Mouse (Mus musculus) liver, adult 2 months (tissue): ENCODE data around the gene Crim1. TPM values are rescaled to one million over a fixed set of nuclear protein-coding genes. Genes with fewer than 3 reads are reported as not detected.

Experiments used
- DNase-seq: peaks from one replicate; pipeline ENCODE4 v3.0.0-alpha.2; 2011; ENCODE audit warnings: low read depth, low spot score; ENCODE audit errors: extremely low read depth
- H3K27ac ChIP-seq: fragments of 200-500 bp; replicated peaks from 2 replicates; pipeline ENCODE4 v1.5.1; 2012; ENCODE audit warnings: low read depth, mild to moderate bottlenecking, control low read depth, inconsistent platforms, low read length; ENCODE audit not compliant: insufficient read depth
- H3K27me3 ChIP-seq: fragments of 200-500 bp; 2 replicates; pipeline ENCODE4 v1.6.1; 2012; ENCODE audit warnings: mild to moderate bottlenecking, moderate library complexity, low read length, inconsistent platforms; ENCODE audit not compliant: control insufficient read depth, insufficient read depth
- H3K36me3 ChIP-seq: fragments of 200-500 bp; 2 replicates; pipeline ENCODE4 v1.6.1; 2012; ENCODE audit warnings: low read length, inconsistent platforms; ENCODE audit not compliant: control insufficient read depth, insufficient read depth
- H3K4me1 ChIP-seq: fragments of 200-500 bp; 2 replicates; pipeline ENCODE4 v1.6.1; 2011; ENCODE audit warnings: low read length; ENCODE audit not compliant: control insufficient read depth, insufficient read depth
- H3K4me3 ChIP-seq: fragments of 200-500 bp; 2 replicates; pipeline ENCODE4 v1.5.1; 2011; ENCODE audit warnings: low read depth, mild to moderate bottlenecking, control low read depth, low read length, moderate library complexity; ENCODE audit not compliant: insufficient read depth
- H3K79me2 ChIP-seq: fragments of 200-500 bp; 2 replicates; pipeline ENCODE4 v1.6.1; 2012; ENCODE audit warnings: inconsistent platforms, mild to moderate bottlenecking, low read length, moderate library complexity; ENCODE audit not compliant: control insufficient read depth, insufficient read depth
- H3K9ac ChIP-seq: fragments of 200-500 bp; 2 replicates; pipeline ENCODE4 v1.6.1; 2012; ENCODE audit warnings: low read depth, mild to moderate bottlenecking, control low read depth, inconsistent platforms, low read length
- CTCF ChIP-seq: fragments of 200-500 bp; IDR thresholded peaks from 2 replicates; pipeline ENCODE4 v1.5.1; 2011; ENCODE audit warnings: low read depth, low read length, control low read depth
- POLR2A ChIP-seq: fragments of 200-500 bp; IDR thresholded peaks from 2 replicates; pipeline ENCODE4 v1.6.1; 2011; ENCODE audit warnings: low read length, control low read depth; ENCODE audit not compliant: insufficient read depth; ENCODE audit errors: extremely low read depth
- WGBS: fragments of 180-500 bp; shearing (Covaris S2); methylation state at CpG from one replicate; pipeline ENCODE4 v1.1.7; 2018; 5-methylcytosine and 5-hydroxymethylcytosine counted together
- polyA plus RNA-seq: library from polyadenylated mRNA; depleted of rRNA; stranded (reverse); fragments of >200 nt; gene quantifications from 2 replicates; pipeline ENCODE4 v1.2.3, GENCODE M21; 2012
- total RNA-seq: library from RNA; depleted of rRNA; stranded (reverse); fragments of >200 nt; gene quantifications from 2 replicates; pipeline ENCODE4 v1.2.3, GENCODE M21; 2014

Gene Crim1
- total and polyA plus RNA-seq, 2 experiments: 5.6 to 9.0 TPM

- TF ChIP-seq CTCF: no peak
- Histone ChIP-seq H3K79me2 (peaks cover 3% of the 10 kb centered on the region; the same call in 1 of the 2 replicates), H3K27ac (no peak overlapping the region), H3K4me3 (no peak overlapping the region), H3K4me1 (peaks cover 12% of the 10 kb centered on the region), H3K36me3 (no peaks in the 10 kb centered on the region), H3K27me3 (no peaks in the 10 kb centered on the region), H3K9ac (no peak overlapping the region)
- peak; percentile 26 for DNase-seq
- 79% methylated on average over 8 of the region's 8 CpGs for WGBS
These were observed 72.8 kb downstream of the Crim1 start for GRCm38 (mm10) chr17:78272713-78273483.

- peak; percentile 61 for DNase-seq
- 35% methylated on average over 7 of the region's 7 CpGs for WGBS
- Histone ChIP-seq H3K27me3 (no peaks in the 10 kb centered on the region), H3K27ac (no peak overlapping the region), H3K9ac (no peak overlapping the region), H3K4me3 (no peak overlapping the region), H3K36me3 (no peaks in the 10 kb centered on the region), H3K79me2 (peaks cover 7% of the 10 kb centered on the region; the same call in 1 of the 2 replicates), H3K4me1 (peaks cover 12% of the 10 kb centered on the region)
- TF ChIP-seq POLR2A: no peak
- no peak for TF ChIP-seq CTCF
These were observed 73.8 kb downstream of the Crim1 start for GRCm38 (mm10) chr17:78273875-78274274.

GRCm38 (mm10) chr17:78274609-78275506 is 74.8 kb downstream of the Crim1 start:
- Histone ChIP-seq H3K4me3 (no peak overlapping the region), H3K9ac (no peak overlapping the region), H3K4me1 (peaks cover 12% of the 10 kb centered on the region), H3K79me2 (peaks cover 7% of the 10 kb centered on the region; the same call in 1 of the 2 replicates), H3K27ac (no peak overlapping the region), H3K27me3 (no peaks in the 10 kb centered on the region), H3K36me3 (no peaks in the 10 kb centered on the region)
- WGBS: 62% methylated on average over 7 of the region's 7 CpGs
- DNase-seq: no peak
- no peak for TF ChIP-seq POLR2A
- no peak for TF ChIP-seq CTCF

GRCm38 (mm10) chr17:78275507-78275813 is 75.4 kb downstream of the Crim1 start:
- TF ChIP-seq POLR2A: no peak
- TF ChIP-seq CTCF: no peak
- Histone ChIP-seq H3K27ac (no peak overlapping the region), H3K27me3 (no peaks in the 10 kb centered on the region), H3K36me3 (no peaks in the 10 kb centered on the region), H3K79me2 (peaks cover 7% of the 10 kb centered on the region; the same call in 1 of the 2 replicates), H3K9ac (no peak overlapping the region), H3K4me1 (peaks cover 12% of the 10 kb centered on the region), H3K4me3 (no peak overlapping the region)
- no peak for DNase-seq
- 49% methylated on average over 4 of the region's 4 CpGs for WGBS

GRCm38 (mm10) chr17:78279191-78279590 is 79.1 kb downstream of the Crim1 start:
- no peak overlapping the region for H3K4me3 ChIP-seq
- H3K27ac ChIP-seq: no peak overlapping the region
- H3K4me1 ChIP-seq: peaks cover 4% of the 10 kb centered on the region
- no peak overlapping the region for H3K9ac ChIP-seq
- H3K27me3 ChIP-seq: no peaks in the 10 kb centered on the region
- no peak for DNase-seq
- H3K36me3 ChIP-seq: no peaks in the 10 kb centered on the region
- 86% methylated on average over 12 of the region's 12 CpGs for WGBS
- TF ChIP-seq CTCF (no peak), POLR2A (no peak)
- H3K79me2 ChIP-seq: peaks cover 7% of the 10 kb centered on the region; the same call in 1 of the 2 replicates
